ENCODE assay signal across 7 mouse cellular contexts in genomic region chr13:13783894-13784419, GRCm38 (mm10). TPM values are rescaled to one million over a fixed set of nuclear protein-coding genes. Genes with fewer than 3 reads are reported as not detected.
DNase-seq lines count a peak whose midpoint lies in the region; ATAC-seq lines count a peak whose summit lies in the region.

Gng4 (plus strand) TSS chr13:13784059.

- H3K4me1 ChIP-seq in intestine, embryonic 15.5 days (replicated peaks), result peaks cover 18% of the 10 kb centered on the region

- DNase-seq in cerebellum, postnatal 4 days (ENCODE audit: low spot score in 2 of 2), result peak; percentile 32 to 34
- peak; percentile 23 for DNase-seq in gastrocnemius, postnatal 14 days
- peak; percentile 30 for DNase-seq in left cerebral cortex, postnatal 4 days
- DNase-seq in right cerebral cortex, postnatal 25 days, result peak; percentile 86

- H3K27ac ChIP-seq in intestine, embryonic 15.5 days, result no peak within 1 kb of the TSS

- peak; percentile 36 for ATAC-seq in activated CD4-positive, CD25-positive, alpha-beta regulatory T cell, adult 4 months
- peak; percentile 79 for ATAC-seq in intestine, embryonic 15.5 days
- ATAC-seq in megakaryocyte-erythroid progenitor cell, adult 5-6 weeks (replicated peaks; ENCODE audit: low FRiP score, low TSS enrichment, poor library complexity, severe bottlenecking), result 0 out of 2 replicates have a peak, but pooled peaks have one; percentile 9

- no peaks in the 10 kb centered on the region for H3K36me3 ChIP-seq in intestine, embryonic 15.5 days

- peak within 1 kb of the TSS; percentile 56 for H3K4me3 ChIP-seq in intestine, embryonic 15.5 days (replicated peaks)

- under 1% methylated on average over 43 of the region's 43 CpGs for WGBS in intestine, embryonic 15.5 days

- H3K27me3 ChIP-seq in intestine, embryonic 15.5 days (replicated peaks), result peaks cover 39% of the 10 kb centered on the region

- peak within 1 kb of the TSS; percentile 13; the same call in 1 of the 2 replicates for H3K9ac ChIP-seq in intestine, embryonic 15.5 days

- no peaks in the 10 kb centered on the region for H3K9me3 ChIP-seq in intestine, embryonic 15.5 days

- peak within 1 kb of the TSS; percentile 99 for H3K4me2 ChIP-seq in intestine, embryonic 15.5 days (replicated peaks)

- intact Hi-C loops in gastrocnemius, postnatal 14 days (cut with DNase I; ENCODE audit: low total_unique reads), result no loop called here
- intact Hi-C loops in left cerebral cortex, postnatal 4 days (cut with DNase I), result no loop called here

RNA-seq across cellular contexts. Expression of gene Gng4, which starts in this region (rescaled TPM):
- polyA plus RNA-seq in activated CD4-positive, CD25-positive, alpha-beta regulatory T cell, adult 4 months (2017; shearing (Covaris generic)), result under 1 TPM in 1 of 2 experiments, not detected in 1; 0.53 TPM
- total RNA-seq in gastrocnemius, postnatal 14 days (2021), result under 1 TPM; 0.31 to 0.47 TPM
- 2.4 and 3.0 TPM in 2 replicates for polyA plus RNA-seq in intestine, embryonic 15.5 days (2015; fragmentation: Nextera tagmentation; extraction: Ambion mirVana)
- 10 to 100 TPM; 79.3 to 95.1 TPM for total RNA-seq in left cerebral cortex, postnatal 4 days (2021)
- total RNA-seq in megakaryocyte-erythroid progenitor cell, adult 5-6 weeks (2014; fragmentation: Nextera tagmentation), result not detected in 2 replicates
- total RNA-seq in megakaryocyte-erythroid progenitor cell, adult 5-6 weeks (2017), result not detected in 2 replicates

Comparison
In these comparisons a context has a peak if more than half of its experiments do, and no peak if none do; other contexts are left out.
1. RNA of gene Gng4 (total RNA-seq): 79.3 to 95.1 TPM in left cerebral cortex, postnatal 4 days; 0.31 to 0.47 TPM in gastrocnemius, postnatal 14 days and not detected in megakaryocyte-erythroid progenitor cell, adult 5-6 weeks; every median in the first group is over 10 times any median in the second.
2. Peak in ATAC-seq in activated CD4-positive, CD25-positive, alpha-beta regulatory T cell, adult 4 months; RNA of the gene not detected or under 1 TPM.
3. Peak in DNase-seq in gastrocnemius, postnatal 14 days; RNA of the gene not detected or under 1 TPM.
4. Peak in ATAC-seq in megakaryocyte-erythroid progenitor cell, adult 5-6 weeks; RNA of the gene not detected or under 1 TPM.
5. ATAC-seq: peak in every context shown above with its lines; median percentile 79 in intestine, embryonic 15.5 days; 36 in activated CD4-positive, CD25-positive, alpha-beta regulatory T cell, adult 4 months; 9 in megakaryocyte-erythroid progenitor cell, adult 5-6 weeks.
6. DNase-seq: peak in every context shown above with its lines; median percentile 86 in right cerebral cortex, postnatal 25 days; 33 in cerebellum, postnatal 4 days; 30 in left cerebral cortex, postnatal 4 days; 23 in gastrocnemius, postnatal 14 days.